34 mouse cellular contexts compared by ENCODE assay signal in the genomic region with DNA sequence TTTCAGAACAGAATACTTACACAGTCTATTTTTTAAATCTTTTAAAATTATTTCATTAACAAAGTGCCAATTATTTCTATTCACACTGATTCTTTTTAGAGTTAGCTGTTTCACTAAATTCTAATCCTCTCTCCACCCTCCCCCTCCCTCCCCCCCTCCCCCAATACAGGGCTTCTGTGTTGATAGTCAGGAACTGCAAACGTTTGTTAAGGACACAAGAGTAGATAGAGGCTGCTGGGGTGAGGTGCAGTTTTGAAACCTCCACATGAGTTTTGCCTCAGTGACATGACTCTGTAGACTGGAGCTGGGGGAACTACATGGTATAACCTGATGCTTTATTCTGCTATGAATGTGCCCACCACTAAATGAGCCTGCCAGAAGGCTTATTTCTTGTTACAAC. TPM values are rescaled to one million over a fixed set of nuclear protein-coding genes. Genes with fewer than 3 reads are reported as not detected.
A peak's percentile ranks its signal among the peaks of the same experiment; 100 is the strongest.
DNase-seq lines count a peak whose midpoint lies in the region; ATAC-seq and TF ChIP-seq lines count a peak whose summit lies in the region.
"Had no signal": no experiment of that assay in that cellular context is flagged by ENCODE, and none has a peak within 500 bp of the region (broad histone marks: within the 10 kb centered on the region; RNA-seq: fewer than 3 reads in every experiment).

No protein-coding gene starts in this region.

- no peaks in the 10 kb centered on the region for H3K36me3 ChIP-seq in lung, postnatal 0 days (ENCODE audit: insufficient read depth, low read length)
- no peaks in the 10 kb centered on the region for H3K36me3 ChIP-seq in embryonic facial prominence, embryonic 10.5 days (replicated peaks)
- H3K36me3 ChIP-seq in liver, embryonic 12.5 days = no peaks in the 10 kb centered on the region
- H3K36me3 ChIP-seq: embryonic facial prominence, embryonic 13.5 days; hindbrain, embryonic 13.5 days; limb, embryonic 13.5 days; midbrain, embryonic 12.5 days had no signal

- peak; percentile 39 for DNase-seq in embryo, embryonic 10 days (ENCODE audit: low spot score)
- no peak for DNase-seq in embryo, embryonic 11 days
- DNase-seq in lung, postnatal 0 days (ENCODE audit: low spot score) = peak; percentile 8
- no peak for DNase-seq in lung, postnatal 36 days
- peak; percentile 39 for DNase-seq in embryonic facial prominence, embryonic 10.5 days (ENCODE audit: low spot score)
- DNase-seq in spleen, adult 18-20 months = no peak
- DNase-seq in adrenal gland, adult 8-10 months = no peak
- DNase-seq: adrenal gland, postnatal 36 days; cerebellum, adult 11 months; cerebellum, postnatal 36 days; gastrocnemius, adult 2 months; kidney, postnatal 25 days; lung, postnatal 10 days; thymus, postnatal 36 days had no signal

- TF ChIP-seq EP300 in lung, postnatal 0 days (IDR thresholded peaks at IDR 0.05) = no peak

- WGBS in lung, postnatal 0 days = 20% methylated on average over 1 of the region's 1 CpGs
- 0% methylated on average over 1 of the region's 1 CpGs for WGBS in embryonic facial prominence, embryonic 10.5 days
- 0% methylated on average over 1 of the region's 1 CpGs for whole genome bisulfite sequencing in liver, embryonic 12.5 days (ENCODE audit: insufficient replicate concordance)

- no peak overlapping the region for H3K4me2 ChIP-seq in lung, postnatal 0 days (replicated peaks; ENCODE audit: low read depth, low read length)
- H3K4me2 ChIP-seq in liver, embryonic 12.5 days = peak overlapping the region; percentile 45

- H3K9me3 ChIP-seq in lung, postnatal 0 days (ENCODE audit: low read length) = no peaks in the 10 kb centered on the region
- no peaks in the 10 kb centered on the region for H3K9me3 ChIP-seq in embryonic facial prominence, embryonic 10.5 days
- H3K9me3 ChIP-seq in liver, embryonic 12.5 days (replicated peaks) = no peaks in the 10 kb centered on the region
- H3K9me3 ChIP-seq: embryonic facial prominence, embryonic 13.5 days; hindbrain, embryonic 13.5 days; limb, embryonic 13.5 days; midbrain, embryonic 12.5 days had no signal

- no peak overlapping the region for H3K27ac ChIP-seq in lung, postnatal 0 days (ENCODE audit: low read length)
- H3K27ac ChIP-seq in embryonic facial prominence, embryonic 10.5 days (replicated peaks) = peak overlapping the region; percentile 30; the same call in 1 of the 2 replicates
- H3K27ac ChIP-seq in liver, embryonic 12.5 days = peak overlapping the region; percentile 72; the same call in 1 of the 2 replicates
- H3K27ac ChIP-seq: embryonic facial prominence, embryonic 13.5 days; gastrocnemius, adult 2 months; hindbrain, embryonic 13.5 days; layer of hippocampus, adult 2 months; limb, embryonic 13.5 days had no signal

- TF ChIP-seq CTCF in lung, postnatal 0 days (IDR thresholded peaks at IDR 0.05) = no peak

- no peak for ATAC-seq in lung, postnatal 0 days
- no peak for ATAC-seq in liver, embryonic 12.5 days
- ATAC-seq: forebrain, embryonic 14.5 days; inflammation-experienced regulatory T-cells, adult 6 months had no signal

- peaks cover 32% of the 10 kb centered on the region for H3K27me3 ChIP-seq in lung, postnatal 0 days (replicated peaks; ENCODE audit: insufficient read depth, low read length)
- H3K27me3 ChIP-seq in embryonic facial prominence, embryonic 10.5 days (replicated peaks; ENCODE audit: low read depth, poor library complexity, severe bottlenecking) = no peaks in the 10 kb centered on the region
- peaks cover 11% of the 10 kb centered on the region for H3K27me3 ChIP-seq in liver, embryonic 12.5 days (replicated peaks)
- H3K27me3 ChIP-seq: hindbrain, embryonic 13.5 days; limb, embryonic 13.5 days; midbrain, embryonic 12.5 days had no signal

- no peak overlapping the region for H3K9ac ChIP-seq in lung, postnatal 0 days (replicated peaks; ENCODE audit: low read depth)
- H3K9ac ChIP-seq in liver, embryonic 12.5 days = no peak overlapping the region
- H3K9ac ChIP-seq: hindbrain, embryonic 13.5 days had no signal

- peaks cover 10% of the 10 kb centered on the region for H3K4me1 ChIP-seq in lung, postnatal 0 days (ENCODE audit: insufficient read depth, low read depth, low read length)
- H3K4me1 ChIP-seq in embryonic facial prominence, embryonic 10.5 days = peaks cover 49% of the 10 kb centered on the region
- peaks cover 67% of the 10 kb centered on the region for H3K4me1 ChIP-seq in liver, embryonic 12.5 days

- H3K4me3 ChIP-seq in lung, postnatal 0 days (ENCODE audit: low read depth, low read length) = no peak overlapping the region
- H3K4me3 ChIP-seq in embryonic facial prominence, embryonic 10.5 days = peak overlapping the region; percentile 85
- H3K4me3 ChIP-seq in liver, embryonic 12.5 days = no peak overlapping the region
- H3K4me3 ChIP-seq: erythroblast, embryonic 14.5 days; gastrocnemius, adult 2 months; layer of hippocampus, adult 2 months had no signal

RNA-seq across cellular contexts. Expression of a gene that starts 3.1 kb away (rescaled TPM):
- polyA plus RNA-seq in lung, postnatal 0 days (2015; fragmentation: Nextera tagmentation; extraction: Ambion mirVana) = 4.3 and 6.1 TPM in 2 replicates
- 173 and 197 TPM in 2 replicates for polyA plus RNA-seq in embryonic facial prominence, embryonic 10.5 days (2016; fragmentation: Nextera tagmentation; extraction: Ambion mirVana)
- polyA plus RNA-seq in liver, embryonic 12.5 days (2016; fragmentation: Nextera tagmentation; extraction: Ambion mirVana) = 33.8 and 38.3 TPM in 2 replicates
- under 1 TPM; 0.26 to 0.83 (median 0.43) TPM for total RNA-seq in adrenal gland, adult 8-10 months (2022)
- total RNA-seq: gastrocnemius, adult 2 months; layer of hippocampus, adult 2 months; megakaryocyte progenitor cell, adult 5-6 weeks; monocyte, adult 5-6 weeks; neutrophil, adult 5-6 weeks had no signal
- polyA plus RNA-seq: inflammation-experienced regulatory T-cells, adult 6 months; spleen, adult 2 months had no signal

RNA-seq across cellular contexts. Expression of a gene that starts 15.5 kb away (rescaled TPM):
- not detected in 2 replicates for polyA plus RNA-seq in lung, postnatal 0 days (2015; fragmentation: Nextera tagmentation; extraction: Ambion mirVana)
- polyA plus RNA-seq in embryonic facial prominence, embryonic 10.5 days (2016; fragmentation: Nextera tagmentation; extraction: Ambion mirVana) = not detected in 2 replicates
- polyA plus RNA-seq in liver, embryonic 12.5 days (2016; fragmentation: Nextera tagmentation; extraction: Ambion mirVana) = not detected in 2 replicates
- not detected for total RNA-seq in adrenal gland, adult 8-10 months (2022)
- total RNA-seq: adrenal gland, postnatal 36 days; gastrocnemius, adult 2 months; granulocyte monocyte progenitor cell, adult 5-6 weeks; layer of hippocampus, adult 2 months; layer of hippocampus, postnatal 25 days; megakaryocyte progenitor cell, adult 5-6 weeks; monocyte, adult 5-6 weeks; neutrophil, adult 5-6 weeks had no signal
- polyA plus RNA-seq: embryonic facial prominence, embryonic 13.5 days; erythroblast, embryonic 14.5 days; forebrain, embryonic 14.5 days; frontal cortex, adult 2 months; heart, embryonic 11.5 days; heart, postnatal 0 days; hindbrain, embryonic 13.5 days; inflammation-experienced regulatory T-cells, adult 6 months; kidney, adult 2 months; limb, embryonic 13.5 days; midbrain, embryonic 12.5 days; spleen, adult 2 months; stomach, embryonic 14.5 days had no signal

RNA-seq across cellular contexts. Expression of a gene that starts 25.9 kb away (rescaled TPM):
- 72.9 and 77.9 TPM in 2 replicates for polyA plus RNA-seq in lung, postnatal 0 days (2015; fragmentation: Nextera tagmentation; extraction: Ambion mirVana)
- 106 and 107 TPM in 2 replicates for polyA plus RNA-seq in embryonic facial prominence, embryonic 10.5 days (2016; fragmentation: Nextera tagmentation; extraction: Ambion mirVana)
- polyA plus RNA-seq in liver, embryonic 12.5 days (2016; fragmentation: Nextera tagmentation; extraction: Ambion mirVana) = 100 and 108 TPM in 2 replicates
- total RNA-seq in adrenal gland, adult 8-10 months (2022) = 10 to 100 TPM; 77.6 to 95.6 (median 86.3) TPM

RNA-seq across cellular contexts. Expression of a gene that starts 56.4 kb away (rescaled TPM):
- polyA plus RNA-seq in lung, postnatal 0 days (2015; fragmentation: Nextera tagmentation; extraction: Ambion mirVana) = 29.6 and 31.6 TPM in 2 replicates
- polyA plus RNA-seq in embryonic facial prominence, embryonic 10.5 days (2016; fragmentation: Nextera tagmentation; extraction: Ambion mirVana) = 34.3 and 35.2 TPM in 2 replicates
- 26.4 and 27.2 TPM in 2 replicates for polyA plus RNA-seq in liver, embryonic 12.5 days (2016; fragmentation: Nextera tagmentation; extraction: Ambion mirVana)
- 10 to 100 TPM; 53.9 to 60.0 (median 57.0) TPM for total RNA-seq in adrenal gland, adult 8-10 months (2022)

Comparison
In these comparisons a context has a peak if more than half of its experiments do, and no peak if none do; other contexts are left out.
1. DNase-seq: peak in embryo, embryonic 10 days (single experiment), lung, postnatal 0 days (single experiment) and embryonic facial prominence, embryonic 10.5 days (single experiment); none in embryo, embryonic 11 days (single experiment), lung, postnatal 36 days (single experiment), spleen, adult 18-20 months (0 of 2) and adrenal gland, adult 8-10 months (single experiment).